Mouse (Mus musculus) hindbrain, embryonic 14.5 days (tissue): ENCODE measurements at regions not wholly inside any gene's neighbourhood (a gene's known extent, or its start where the extent isn't known, plus 50 kb on each side); places are given as distances from the start of the nearest gene placed in this dataset.
"Not testable (repeated sequence)": the region's sequence is repeated elsewhere in the genome, so short reads cannot be mapped to it uniquely, and the experiment has no call there.

Source experiments
- ATAC-seq: fragments of 200-750 bp; cut with Nextera tagmentation; 2 replicates; pipeline ENCODE4 v1.8.0; 2017; ENCODE audit warnings: moderate number of reproducible peaks, mild to moderate bottlenecking, moderate TSS enrichment, moderate library complexity; ENCODE audit not compliant: low FRiP score
- DNase-seq: peaks from one replicate; pipeline ENCODE4 v3.0.0-alpha.2; 2015; ENCODE audit warnings: low spot score
- H3K27ac ChIP-seq: fragments of 300-500 bp; sonication (generic); 2 replicates; pipeline ENCODE4 v1.5.1; 2014; ENCODE audit warnings: mild to moderate bottlenecking, moderate library complexity
- H3K27me3 ChIP-seq: fragments of 300-500 bp; sonication (generic); 2 replicates; pipeline ENCODE4 v1.6.1; 2014; ENCODE audit warnings: mild to moderate bottlenecking, low read length, mixed read lengths; ENCODE audit not compliant: control insufficient read depth, insufficient read depth
- H3K36me3 ChIP-seq: fragments of 300-500 bp; sonication (generic); replicated peaks from 2 replicates; pipeline ENCODE4 v1.6.1; 2014; ENCODE audit not compliant: control insufficient read depth, insufficient read depth
- H3K4me1 ChIP-seq: fragments of 300-500 bp; sonication (generic); replicated peaks from 2 replicates; pipeline ENCODE4 v1.6.1; 2014; ENCODE audit warnings: antibody characterized with exemption, low read length, mixed read lengths; ENCODE audit not compliant: control insufficient read depth, insufficient read depth
- H3K4me2 ChIP-seq: fragments of 300-500 bp; sonication (generic); replicated peaks from 2 replicates; pipeline ENCODE4 v1.6.1; 2014; ENCODE audit warnings: mild to moderate bottlenecking, moderate library complexity
- H3K4me3 ChIP-seq: fragments of 300-500 bp; sonication (generic); replicated peaks from 2 replicates; pipeline ENCODE4 v1.5.1; 2014; ENCODE audit warnings: mild to moderate bottlenecking, low read length
- H3K9ac ChIP-seq: fragments of 300-500 bp; sonication (generic); 2 replicates; pipeline ENCODE4 v1.6.1; 2014
- H3K9me3 ChIP-seq: fragments of 300-500 bp; sonication (generic); 2 replicates; pipeline ENCODE4 v1.6.1; 2016; ENCODE audit warnings: low read length; ENCODE audit not compliant: control insufficient read depth
- WGBS: fragments of 180-500 bp; shearing (Covaris S2); extraction: QIAGEN DNeasy Blood & Tissue Kit; methylation state at CpG from one replicate; pipeline ENCODE4 v1.1.7; 2014; 5-methylcytosine and 5-hydroxymethylcytosine counted together

- H3K27me3 ChIP-seq: no peaks in the 10 kb centered on the region
- H3K4me1 ChIP-seq: no peaks in the 10 kb centered on the region
- no peaks in the 10 kb centered on the region for H3K36me3 ChIP-seq
- DNase-seq (no peak), ATAC-seq (no peak)
- H3K9me3 ChIP-seq: no peaks in the 10 kb centered on the region
- no peak overlapping the region for H3K4me3 ChIP-seq
- H3K27ac ChIP-seq: no peak overlapping the region
- no peak overlapping the region for H3K4me2 ChIP-seq
- 90% methylated on average over 2 of the region's 2 CpGs for WGBS
- H3K9ac ChIP-seq: no peak overlapping the region
These were observed 326.7 kb upstream of the Shh start for GRCm38 (mm10) chr5:28793781-28794180.

- ATAC-seq (no peak), DNase-seq (no peak)
- Histone ChIP-seq H3K36me3 (no peaks in the 10 kb centered on the region), H3K4me2 (no peak overlapping the region), H3K4me3 (no peak overlapping the region), H3K27me3 (no peaks in the 10 kb centered on the region), H3K27ac (no peak overlapping the region), H3K9ac (no peak overlapping the region), H3K9me3 (no peaks in the 10 kb centered on the region), H3K4me1 (no peaks in the 10 kb centered on the region)
- 86% methylated on average over 11 of the region's 11 CpGs for WGBS
These were observed 318.4 kb upstream of the Shh start for GRCm38 (mm10) chr5:28785347-28786060.

DNA sequence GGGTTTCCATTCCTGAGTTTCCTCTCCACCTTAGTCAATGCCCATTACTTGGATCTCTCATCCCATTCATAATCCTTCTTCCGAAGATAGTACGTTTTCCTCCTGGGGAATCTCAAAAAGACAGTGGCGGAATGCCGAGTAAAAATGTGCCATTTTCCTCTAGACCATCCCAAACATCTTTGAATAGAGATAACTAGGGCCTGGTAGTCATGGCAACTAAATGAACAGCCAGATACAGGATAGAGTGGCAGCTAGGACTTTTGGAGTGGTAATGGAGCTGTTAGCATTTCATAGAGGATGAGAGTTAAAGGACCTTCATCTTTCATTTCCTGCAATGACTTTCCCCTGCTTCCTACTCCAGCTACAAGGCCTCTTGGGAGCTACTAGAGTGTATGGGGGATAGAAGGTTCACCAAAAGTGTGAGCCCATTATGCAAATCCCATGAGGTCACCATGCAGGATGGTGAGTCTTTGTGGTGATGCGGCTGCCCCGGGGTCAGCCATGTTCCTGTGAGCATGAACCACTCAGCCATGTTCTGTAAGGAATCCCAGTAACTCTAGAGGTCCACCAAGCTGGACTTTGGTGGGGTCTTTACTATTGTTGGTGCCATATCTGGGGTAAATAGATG is 317.4 kb upstream of the Shh start:
- Histone ChIP-seq H3K27ac (no peak overlapping the region), H3K4me2 (no peak overlapping the region), H3K36me3 (no peaks in the 10 kb centered on the region), H3K27me3 (no peaks in the 10 kb centered on the region), H3K9ac (no peak overlapping the region), H3K4me3 (no peak overlapping the region), H3K9me3 (no peaks in the 10 kb centered on the region), H3K4me1 (no peaks in the 10 kb centered on the region)
- ATAC-seq (no peak), DNase-seq (no peak)
- WGBS: 91% methylated on average over 6 of the region's 6 CpGs

DNA sequence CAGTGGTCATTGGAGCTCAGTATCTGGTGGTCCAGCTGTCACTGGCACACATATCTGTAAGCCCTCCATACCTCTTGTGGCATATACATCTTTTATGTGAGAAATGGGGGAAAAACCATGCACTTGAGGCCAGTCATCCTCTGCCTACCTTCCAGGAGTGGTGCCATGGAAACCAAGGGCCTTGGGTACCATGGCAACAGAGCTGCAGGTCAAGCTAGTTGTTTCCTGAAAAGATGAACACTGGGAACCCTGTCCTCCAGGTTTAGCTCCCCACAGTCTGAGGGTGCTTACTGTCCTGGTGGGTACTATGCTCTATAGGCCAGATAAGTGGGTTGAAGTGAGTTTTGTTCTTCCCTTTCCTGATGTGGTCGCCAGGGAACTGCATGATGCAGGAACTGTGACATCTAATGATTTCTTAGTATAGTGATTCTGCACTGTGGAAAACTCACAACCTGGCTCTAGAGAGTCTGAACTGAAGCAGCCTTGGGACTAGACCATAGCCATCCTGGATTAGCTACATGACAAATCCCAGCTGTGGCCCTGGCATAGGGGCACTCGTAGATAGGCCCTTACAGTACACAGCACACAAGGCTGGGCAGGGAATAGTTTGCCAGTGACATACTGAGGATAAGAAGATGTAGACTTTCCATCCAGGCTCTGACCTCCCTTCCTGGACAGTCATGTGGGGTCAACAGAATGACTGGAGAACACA is 308.7 kb upstream of the Shh start:
- 90% methylated on average over 2 of the region's 2 CpGs for WGBS
- Histone ChIP-seq H3K27me3 (no peaks in the 10 kb centered on the region), H3K9ac (no peak overlapping the region), H3K4me2 (no peak overlapping the region), H3K36me3 (no peaks in the 10 kb centered on the region), H3K4me3 (no peak overlapping the region), H3K4me1 (0 out of 2 replicates have a peak, but pooled peaks cover 4% of the 10 kb centered on the region), H3K27ac (no peak overlapping the region), H3K9me3 (no peaks in the 10 kb centered on the region)
- no peak for DNase-seq
- ATAC-seq: no peak; the same call in 1 of the 2 replicates

DNA sequence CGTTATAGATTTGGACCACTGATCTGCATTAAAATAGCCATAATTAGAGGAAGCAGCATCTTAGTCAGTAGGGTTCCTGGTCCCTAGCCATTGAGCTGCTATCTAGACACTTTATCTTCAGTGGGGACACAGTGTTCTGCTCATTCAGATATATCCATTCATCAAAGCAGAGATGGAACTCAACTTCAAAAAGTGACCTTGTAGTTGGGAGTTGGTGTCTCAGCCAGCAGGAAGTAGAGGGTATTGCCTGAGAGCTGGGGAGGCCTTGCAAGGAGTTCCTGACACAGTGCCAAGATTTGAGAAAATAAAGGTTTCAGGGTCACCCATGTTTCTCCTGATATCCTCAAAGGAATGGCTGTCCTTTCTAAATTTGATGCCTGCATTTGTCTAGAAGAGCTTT is 304.7 kb upstream of the Shh start:
- Histone ChIP-seq H3K27ac (no peak overlapping the region), H3K36me3 (no peaks in the 10 kb centered on the region), H3K4me1 (0 out of 2 replicates have a peak, but pooled peaks cover 4% of the 10 kb centered on the region), H3K4me3 (no peak overlapping the region), H3K9me3 (no peaks in the 10 kb centered on the region), H3K4me2 (no peak overlapping the region), H3K27me3 (no peaks in the 10 kb centered on the region), H3K9ac (no peak overlapping the region)
- WGBS: 66% methylated on average over 1 of the region's 1 CpGs
- ATAC-seq: no peak
- no peak for DNase-seq

DNA sequence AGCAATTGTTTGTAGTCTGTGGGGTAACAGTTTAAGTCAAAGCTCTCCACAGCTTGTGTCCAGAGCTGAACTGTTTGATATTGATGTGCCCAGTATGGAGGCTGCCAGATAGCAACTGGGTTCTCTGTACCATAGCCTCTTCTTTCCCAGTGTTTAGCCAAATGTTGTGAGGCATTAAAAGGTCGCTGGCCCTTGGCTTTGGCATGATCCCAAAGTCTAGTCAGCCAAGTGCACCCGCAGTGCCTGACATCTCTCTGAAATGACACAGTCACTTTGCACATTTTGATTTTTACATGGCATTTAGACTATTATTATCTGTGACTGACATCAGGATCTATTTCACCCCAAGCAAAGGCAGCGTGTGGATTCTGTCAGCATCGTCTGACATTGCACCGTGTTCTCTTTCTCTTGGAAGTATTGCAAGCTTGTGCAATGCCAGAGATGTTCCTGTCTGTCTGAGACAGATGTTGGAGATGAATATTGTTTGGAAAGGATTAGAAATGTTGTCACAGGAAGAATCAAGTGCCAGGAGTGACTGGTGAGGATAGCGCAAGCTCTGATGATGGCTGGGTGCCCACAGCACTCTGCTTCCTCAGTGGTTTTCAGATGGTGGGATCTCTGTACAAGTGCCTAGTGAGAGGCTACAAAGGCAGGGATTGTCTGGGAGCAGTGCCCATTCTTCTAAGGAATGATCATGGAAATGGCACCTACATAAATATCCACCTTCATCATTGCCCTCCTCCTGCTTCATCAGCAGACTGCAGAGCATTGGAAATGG is 289.3 kb upstream of the Shh start:
- no peak overlapping the region for H3K27ac ChIP-seq
- 87% methylated on average over 6 of the region's 6 CpGs for WGBS
- no peaks in the 10 kb centered on the region for H3K36me3 ChIP-seq
- H3K4me2 ChIP-seq: no peak overlapping the region
- no peak overlapping the region for H3K4me3 ChIP-seq
- DNase-seq (no peak), ATAC-seq (no peak)
- no peaks in the 10 kb centered on the region for H3K27me3 ChIP-seq
- 0 out of 2 replicates have a peak, but pooled peaks cover 5% of the 10 kb centered on the region for H3K9me3 ChIP-seq
- no peaks in the 10 kb centered on the region for H3K4me1 ChIP-seq
- H3K9ac ChIP-seq: no peak overlapping the region

DNA sequence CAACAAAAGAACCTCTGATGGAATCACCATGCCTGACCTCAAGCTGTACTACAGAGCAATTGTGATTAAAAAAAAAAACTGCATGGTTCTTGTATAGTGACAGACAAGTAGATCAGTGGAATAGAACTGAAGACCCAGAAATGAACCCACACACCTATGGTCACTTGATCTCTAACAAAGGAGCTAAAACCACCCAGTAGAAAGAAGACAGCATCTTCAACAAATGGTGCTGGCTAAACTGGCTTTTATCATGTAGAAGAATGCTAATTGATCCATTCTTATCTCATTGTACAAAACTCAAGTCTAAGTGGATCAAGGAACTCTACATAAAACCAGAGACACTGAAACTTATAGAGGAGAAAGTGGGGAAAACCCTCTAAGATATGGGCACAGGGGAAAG is 284.8 kb upstream of the Shh start:
- not testable (repeated sequence) for H3K4me1 ChIP-seq, H3K36me3 ChIP-seq, H3K9me3 ChIP-seq, H3K4me3 ChIP-seq, H3K27me3 ChIP-seq, ATAC-seq, DNase-seq, H3K9ac ChIP-seq, H3K27ac ChIP-seq, H3K4me2 ChIP-seq

DNA sequence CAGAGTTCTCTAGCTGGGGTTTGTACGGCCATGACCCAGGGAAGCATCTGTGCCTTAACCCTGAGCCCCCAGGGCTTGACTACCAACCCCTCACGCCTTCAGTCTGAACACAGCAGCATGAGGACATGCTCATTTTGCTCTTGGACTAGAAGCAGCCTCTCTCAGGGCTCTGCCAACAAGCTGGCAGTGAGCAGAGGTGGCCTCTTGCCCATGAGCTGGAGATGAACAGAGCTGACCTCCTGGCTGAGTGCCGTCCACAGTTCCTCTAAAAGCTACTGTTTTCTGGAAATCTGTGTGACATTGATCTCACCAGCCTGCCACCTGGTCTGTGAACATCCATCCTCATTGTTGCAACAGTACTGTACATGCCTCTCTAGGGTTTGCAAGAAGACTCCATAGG is 267.7 kb upstream of the Shh start:
- no peak for ATAC-seq
- DNase-seq: no peak

DNA sequence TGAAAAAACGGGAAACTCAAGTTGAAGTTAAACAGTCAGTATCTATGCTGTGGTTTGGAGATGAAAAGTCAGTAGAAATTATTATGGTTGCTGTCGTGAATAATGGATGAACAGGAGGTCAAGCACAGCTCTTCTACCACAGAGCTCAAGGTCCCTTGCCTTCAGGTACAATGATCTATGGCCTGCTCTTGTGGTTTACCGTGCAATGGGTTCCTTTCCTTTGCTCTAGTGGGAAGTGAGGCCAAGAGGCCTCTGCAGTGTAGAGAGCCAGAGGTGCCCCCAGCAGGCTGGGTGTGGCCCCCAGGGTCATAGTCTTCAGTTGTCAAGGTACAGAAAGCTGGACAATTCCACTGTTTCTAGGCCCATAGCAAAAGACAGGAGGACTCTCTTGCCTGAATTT is 255.0 kb upstream of the Shh start:
- WGBS: 85% methylated on average over 3 of the region's 3 CpGs
- no peaks in the 10 kb centered on the region for H3K4me1 ChIP-seq
- H3K27ac ChIP-seq: no peak overlapping the region
- no peaks in the 10 kb centered on the region for H3K9me3 ChIP-seq
- DNase-seq (no peak), ATAC-seq (no peak)
- no peak overlapping the region for H3K4me3 ChIP-seq
- no peak overlapping the region for H3K9ac ChIP-seq
- H3K27me3 ChIP-seq: no peaks in the 10 kb centered on the region
- H3K4me2 ChIP-seq: no peak overlapping the region
- H3K36me3 ChIP-seq: no peaks in the 10 kb centered on the region

More for the DNA sequence above, 267.7 kb upstream of the Shh start:
- WGBS: 80% methylated on average over 3 of the region's 3 CpGs
- Histone ChIP-seq H3K4me3 (no peak overlapping the region), H3K36me3 (no peaks in the 10 kb centered on the region), H3K4me1 (no peaks in the 10 kb centered on the region), H3K4me2 (no peak overlapping the region), H3K9ac (no peak overlapping the region), H3K9me3 (no peaks in the 10 kb centered on the region), H3K27me3 (no peaks in the 10 kb centered on the region), H3K27ac (no peak overlapping the region)
